Mouse (Mus musculus) ES-E14 (cell line): Measurements from ENCODE around the gene 4930404N11Rik. TPM values are rescaled to one million over a fixed set of nuclear protein-coding genes. Genes with fewer than 3 reads are reported as not detected.

Experiments used
- DNase-seq: peaks from one replicate; pipeline ENCODE4 v3.0.0-alpha.2; 2013; ENCODE audit warnings: low read depth, low spot score
- H3K27ac ChIP-seq: 2 replicates; pipeline ENCODE4 v1.5.1; 2012; ENCODE audit warnings: low read depth, mild to moderate bottlenecking, low read length, moderate library complexity, mixed read lengths; ENCODE audit not compliant: poor library complexity, insufficient read depth, severe bottlenecking
- H3K36me3 ChIP-seq: 2 replicates; pipeline ENCODE4 v1.6.1; 2012; ENCODE audit warnings: mild to moderate bottlenecking, low read length, moderate library complexity, mixed read lengths; ENCODE audit not compliant: control insufficient read depth, poor library complexity, insufficient read depth, severe bottlenecking
- H3K4me1 ChIP-seq, 2 experiments: fragments of 150-350 bp in 1 of 2; sonication (generic) in 1 of 2; 2 replicates each; pipeline ENCODE4 v1.6.1; 2012; ENCODE audit warnings: low read length in 2 of 2, mild to moderate bottlenecking in 1 of 2, mixed read lengths in 1 of 2; ENCODE audit not compliant: control insufficient read depth in 2 of 2, insufficient read depth in 2 of 2, poor library complexity in 1 of 2
- H3K4me3 ChIP-seq, 2 experiments: fragments of 150-350 bp in 1 of 2; sonication (generic) in 1 of 2; 2 replicates each; pipeline ENCODE4 v1.5.1; 2012; ENCODE audit warnings: low read length in 2 of 2, low read depth in 1 of 2, mild to moderate bottlenecking in 1 of 2, mixed read lengths in 1 of 2; ENCODE audit not compliant: insufficient read depth in 1 of 2, poor library complexity in 1 of 2, severe bottlenecking in 1 of 2
- H3K9ac ChIP-seq: 2 replicates; pipeline ENCODE4 v1.6.1; 2012; ENCODE audit warnings: low read depth, mild to moderate bottlenecking, low read length, mixed read lengths; ENCODE audit not compliant: poor library complexity, insufficient read depth, severe bottlenecking
- H3K9me3 ChIP-seq: fragments of 150-350 bp; sonication (generic); 2 replicates; pipeline ENCODE4 v1.6.1; 2012; ENCODE audit warnings: low read depth, mild to moderate bottlenecking, low read length; ENCODE audit not compliant: control insufficient read depth, insufficient read depth
- CHD2 ChIP-seq: IDR thresholded peaks from 2 replicates; pipeline ENCODE4 v1.6.1; 2014; ENCODE audit warnings: mild to moderate bottlenecking, low read depth, low read length, inconsistent platforms
- HCFC1 ChIP-seq: IDR thresholded peaks from 2 replicates; pipeline ENCODE4 v1.6.1; 2012; ENCODE audit warnings: low read length, inconsistent platforms, borderline replicate concordance; ENCODE audit not compliant: insufficient read depth
- MAFK ChIP-seq: IDR thresholded peaks from 2 replicates; pipeline ENCODE4 v1.6.1; 2014; ENCODE audit warnings: mild to moderate bottlenecking, low read depth, low read length, inconsistent platforms; ENCODE audit not compliant: insufficient read depth
- ZC3H11A ChIP-seq: IDR thresholded peaks from 2 replicates; pipeline ENCODE4 v1.6.1; 2012; ENCODE audit warnings: low read depth, mild to moderate bottlenecking, inconsistent platforms, low read length, borderline replicate concordance
- ZNF384 ChIP-seq: IDR thresholded peaks from 2 replicates; pipeline ENCODE4 v1.6.1; 2012; ENCODE audit warnings: low read depth, low read length, inconsistent platforms
- in situ Hi-C, 2 experiments: fragments of 600-800 bp; cut with MboI; formaldehyde crosslinking; loops; one replicate each; pipeline ENCODE4 v1.15.1; 2025; ENCODE audit warnings: low sequenced_read_pairs in 2 of 2, inconsistent platforms in 1 of 2; ENCODE audit not compliant: unreplicated experiment in 2 of 2
- total RNA-seq: library from RNA; depleted of rRNA; stranded (reverse); fragments of 300-350 nt; gene quantifications from 2 replicates; pipeline ENCODE4 v1.2.3, GENCODE M21; 2012

The 4930404N11Rik gene
- total RNA-seq, 1 experiment: 9.4 TPM

- Histone ChIP-seq H3K9me3 (no peaks in the 10 kb centered on the region), H3K4me3 (no peak overlapping the region), H3K27ac (no peak overlapping the region), H3K4me1 (peaks cover 0 to 37% of the 10 kb centered on the region in 2 experiments; a peak in 3 of 4 replicates), H3K36me3 (peaks cover 68% of the 10 kb centered on the region), H3K9ac (no peak overlapping the region)
- in situ Hi-C loops: no loop called here
- TF ChIP-seq HCFC1 (no peak), ZC3H11A (no peak), MAFK (no peak), ZNF384 (no peak), CHD2 (no peak)
- DNase-seq: no peak
These were observed 1.5 kb upstream of the 4930404N11Rik start for GRCm38 (mm10) chr10:81367207-81367495.

- no peaks in the 10 kb centered on the region for H3K9me3 ChIP-seq
- in situ Hi-C loops: no loop called here
- no peak overlapping the region for H3K9ac ChIP-seq
- no peak for DNase-seq
- peaks cover 0 to 40% of the 10 kb centered on the region in 2 experiments; a peak in 3 of 4 replicates for H3K4me1 ChIP-seq
- H3K27ac ChIP-seq: no peak overlapping the region
- H3K36me3 ChIP-seq: peaks cover 71% of the 10 kb centered on the region
- no peak overlapping the region for H3K4me3 ChIP-seq
- TF ChIP-seq ZNF384 (no peak), MAFK (no peak), ZC3H11A (no peak), CHD2 (no peak), HCFC1 (no peak)
These were observed 1.0 kb upstream of the 4930404N11Rik start for GRCm38 (mm10) chr10:81366477-81367206.

- Histone ChIP-seq H3K9ac (no peak overlapping the region), H3K9me3 (no peaks in the 10 kb centered on the region), H3K36me3 (peaks cover 65% of the 10 kb centered on the region), H3K4me3 (no peak overlapping the region), H3K27ac (no peak overlapping the region), H3K4me1 (peaks cover 3 to 45% of the 10 kb centered on the region in 2 experiments; a peak in 3 of 4 replicates)
- DNase-seq: no peak
- no peak for TF ChIP-seq CHD2
- in situ Hi-C loops: no loop called here
These were observed 543 bp downstream of the 4930404N11Rik start for GRCm38 (mm10) chr10:81365073-81365472.

- Histone ChIP-seq H3K9me3 (no peaks in the 10 kb centered on the region), H3K4me1 (peaks cover 3 to 49% of the 10 kb centered on the region in 2 experiments; a peak in 3 of 4 replicates), H3K9ac (peak overlapping the region; percentile 5; the same call in 1 of the 2 replicates), H3K4me3 (peak overlapping the region in 1 of 2 experiments; percentile 10; a peak in 1 of 4 replicates), H3K36me3 (peaks cover 64% of the 10 kb centered on the region), H3K27ac (no peak overlapping the region)
- no peak for TF ChIP-seq CHD2
- no peak for TF ChIP-seq HCFC1
- no peak for TF ChIP-seq MAFK
- TF ChIP-seq ZNF384: no peak
- TF ChIP-seq ZC3H11A: no peak
- in situ Hi-C loops: no loop called here
- no peak for DNase-seq
These were observed 950 bp downstream of the 4930404N11Rik start for GRCm38 (mm10) chr10:81364666-81365065.
